Mouse (Mus musculus) liver, embryonic 16.5 days (tissue): Measurements from ENCODE around the gene Zmpste24. TPM values are rescaled to one million over a fixed set of nuclear protein-coding genes. Genes with fewer than 3 reads are reported as not detected.

Experiments used
- ATAC-seq: fragments of 200-750 bp; cut with Nextera tagmentation; 2 replicates; pipeline ENCODE4 v1.8.0; 2017; ENCODE audit warnings: low read depth, mild to moderate bottlenecking, moderate number of reproducible peaks, moderate library complexity
- H3K27ac ChIP-seq: fragments of 300-500 bp; sonication (generic); 2 replicates; pipeline ENCODE4 v1.5.1; 2014; ENCODE audit warnings: mild to moderate bottlenecking, low read length
- H3K27me3 ChIP-seq: fragments of 300-500 bp; sonication (generic); 2 replicates; pipeline ENCODE4 v1.6.1; 2014; ENCODE audit warnings: low read depth, low read length, mixed read lengths; ENCODE audit not compliant: control insufficient read depth, insufficient read depth
- H3K36me3 ChIP-seq: fragments of 300-500 bp; sonication (generic); 2 replicates; pipeline ENCODE4 v1.6.1; 2014; ENCODE audit warnings: mild to moderate bottlenecking; ENCODE audit not compliant: control insufficient read depth, insufficient read depth
- H3K4me1 ChIP-seq: fragments of 300-500 bp; sonication (generic); 2 replicates; pipeline ENCODE4 v1.6.1; 2014; ENCODE audit warnings: low read depth, low read length, mixed read lengths; ENCODE audit not compliant: control insufficient read depth
- H3K4me2 ChIP-seq: fragments of 300-500 bp; sonication (generic); 2 replicates; pipeline ENCODE4 v1.6.1; 2014; ENCODE audit warnings: low read depth, low read length, mixed read lengths
- H3K4me3 ChIP-seq: fragments of 300-500 bp; sonication (generic); 2 replicates; pipeline ENCODE4 v1.5.1; 2014; ENCODE audit warnings: low read depth, mild to moderate bottlenecking, low read length
- H3K9ac ChIP-seq: fragments of 300-500 bp; sonication (generic); 2 replicates; pipeline ENCODE4 v1.6.1; 2014; ENCODE audit warnings: low read depth, low read length
- H3K9me3 ChIP-seq: fragments of 300-500 bp; sonication (generic); replicated peaks from 2 replicates; pipeline ENCODE4 v1.6.1; 2016; ENCODE audit warnings: low read length; ENCODE audit not compliant: control insufficient read depth
- WGBS: fragments of 180-500 bp; shearing (Covaris S2); extraction: QIAGEN DNeasy Blood & Tissue Kit; methylation state at CpG from one replicate; pipeline ENCODE4 v1.1.7; 2014; ENCODE audit not compliant: insufficient replicate concordance; 5-methylcytosine and 5-hydroxymethylcytosine counted together
- polyA plus RNA-seq: library from polyadenylated mRNA; unstranded; fragments of >200 nt; fragmentation: Nextera tagmentation; extraction: Ambion mirVana; gene quantifications from 2 replicates; pipeline ENCODE4 v1.2.1, GENCODE M21; 2015

Zmpste24 gene
- polyA plus RNA-seq, 1 experiment from 2014 or later = 20.5 TPM

DNA sequence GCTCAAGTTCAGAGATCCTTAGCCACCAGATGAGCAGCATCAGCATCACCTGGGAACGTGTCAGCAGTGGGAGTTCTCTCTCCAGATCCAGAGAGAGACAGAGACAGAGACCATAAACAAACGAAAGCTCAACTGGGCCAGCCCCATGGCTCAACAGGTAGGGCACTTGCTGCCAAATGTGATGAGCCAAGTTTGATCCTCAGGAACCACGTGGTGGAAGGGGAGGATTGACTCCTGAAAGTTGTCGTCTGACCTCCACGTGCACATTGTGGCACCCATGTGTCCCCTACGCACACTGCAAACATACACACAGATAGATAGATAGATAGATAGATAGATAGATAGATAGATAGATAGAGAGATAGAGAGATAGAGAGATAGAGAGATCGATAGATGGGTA is 74.6 kb downstream of the Zmpste24 start:
- H3K9me3 ChIP-seq = no peaks in the 10 kb centered on the region

DNA sequence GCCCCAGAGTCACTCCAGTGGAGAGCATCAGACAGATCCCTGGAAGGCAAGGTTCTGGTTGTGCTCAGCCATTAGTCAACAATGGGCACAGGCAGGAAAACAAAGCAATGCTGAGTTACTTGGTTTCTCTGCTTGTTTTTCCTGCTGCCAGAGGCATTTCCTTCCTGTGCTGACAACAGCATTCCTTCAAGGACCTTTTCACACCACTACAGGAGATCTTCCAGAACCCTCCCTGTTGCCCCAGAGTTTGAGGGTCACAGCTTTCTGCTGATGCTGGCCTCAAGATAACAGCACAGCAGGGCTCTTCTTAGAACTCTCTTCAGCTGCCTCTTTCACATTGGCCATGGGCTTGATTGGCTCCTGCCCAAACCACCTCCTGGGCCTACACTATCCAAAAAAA is 76.1 kb downstream of the Zmpste24 start:
- no peaks in the 10 kb centered on the region for H3K36me3 ChIP-seq
- no peak overlapping the region for H3K4me2 ChIP-seq
- H3K27ac ChIP-seq = no peak overlapping the region
- no peaks in the 10 kb centered on the region for H3K9me3 ChIP-seq
- H3K9ac ChIP-seq = no peak overlapping the region
- no peaks in the 10 kb centered on the region for H3K27me3 ChIP-seq
- peaks cover 17% of the 10 kb centered on the region for H3K4me1 ChIP-seq
- H3K4me3 ChIP-seq = no peak overlapping the region
- ATAC-seq = no peak

More for the DNA sequence above, 74.6 kb downstream of the Zmpste24 start:
- H3K4me2 ChIP-seq = no peak overlapping the region
- H3K4me3 ChIP-seq = no peak overlapping the region
- no peak overlapping the region for H3K27ac ChIP-seq
- H3K9ac ChIP-seq = no peak overlapping the region
- peaks cover 13% of the 10 kb centered on the region; the same call in 1 of the 2 replicates for H3K4me1 ChIP-seq
- no peaks in the 10 kb centered on the region for H3K27me3 ChIP-seq
- no peaks in the 10 kb centered on the region for H3K36me3 ChIP-seq
- WGBS = 64% methylated on average over 7 of the region's 7 CpGs
- no peak for ATAC-seq

DNA sequence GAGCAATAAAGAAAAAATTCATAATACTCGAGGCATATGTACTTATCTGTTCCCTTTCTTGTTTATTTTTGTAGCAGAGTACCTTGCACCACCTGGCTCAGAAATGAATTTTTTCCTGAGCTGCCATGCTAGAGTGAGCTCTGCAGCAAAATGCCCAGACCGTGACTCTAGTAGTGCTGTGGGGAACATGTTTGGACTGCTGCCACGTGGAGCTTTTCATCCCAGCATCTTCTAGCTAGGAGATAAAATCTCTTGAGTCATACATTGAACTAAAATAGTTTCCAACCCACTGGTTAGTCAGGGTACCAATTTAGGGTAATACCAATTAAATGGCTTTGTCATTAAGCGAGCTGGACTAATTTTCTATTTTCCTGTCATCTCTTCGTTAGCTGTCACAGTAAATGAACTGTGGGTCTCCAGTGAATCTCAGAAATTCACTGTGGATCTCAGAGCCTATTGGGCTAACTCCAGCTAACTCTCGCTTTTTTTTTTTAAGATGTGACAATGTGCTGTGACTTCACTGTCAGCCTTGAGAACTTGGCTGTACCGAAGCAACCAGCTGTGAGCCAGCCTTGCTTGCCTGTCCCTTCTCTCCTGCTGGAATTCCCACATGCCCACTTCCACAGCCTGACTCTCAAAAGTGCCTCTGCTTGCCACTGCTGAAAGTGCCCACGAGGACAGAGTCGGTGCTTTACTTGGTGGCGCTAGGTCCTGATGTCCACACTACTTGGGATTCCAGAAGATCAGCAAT is 77.8 kb downstream of the Zmpste24 start:
- H3K9ac ChIP-seq = no peak overlapping the region
- ATAC-seq = no peak
- H3K4me3 ChIP-seq = no peak overlapping the region
- no peaks in the 10 kb centered on the region for H3K9me3 ChIP-seq
- H3K27ac ChIP-seq = no peak overlapping the region
- H3K4me2 ChIP-seq = no peak overlapping the region
- 61% methylated on average over 10 of the region's 10 CpGs for WGBS
- H3K4me1 ChIP-seq = peaks cover 20% of the 10 kb centered on the region
- no peaks in the 10 kb centered on the region for H3K36me3 ChIP-seq
- no peaks in the 10 kb centered on the region for H3K27me3 ChIP-seq

DNA sequence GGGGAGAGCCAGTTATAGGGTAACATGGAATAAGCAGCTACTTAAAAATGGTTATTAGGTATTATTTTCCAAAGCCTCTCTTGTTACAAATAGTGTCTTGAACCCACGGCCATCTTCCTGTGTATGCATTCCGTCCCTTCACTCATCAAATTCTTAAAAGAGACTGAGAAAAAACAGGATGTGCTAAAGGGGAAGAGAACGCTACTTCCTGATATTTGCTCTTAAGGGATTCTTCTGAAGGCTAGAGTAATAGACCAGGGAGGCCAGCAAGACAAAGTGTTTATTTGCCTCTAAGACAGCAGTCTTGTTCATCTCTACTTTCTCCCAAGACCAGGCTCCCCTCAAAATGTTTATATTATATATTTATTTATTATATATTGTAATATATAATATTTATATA is 79.8 kb downstream of the Zmpste24 start:
- Histone ChIP-seq H3K9ac (no peak overlapping the region), H3K9me3 (no peaks in the 10 kb centered on the region), H3K27me3 (no peaks in the 10 kb centered on the region), H3K4me3 (no peak overlapping the region), H3K4me1 (peaks cover 33% of the 10 kb centered on the region), H3K27ac (no peak overlapping the region), H3K36me3 (no peaks in the 10 kb centered on the region), H3K4me2 (no peak overlapping the region)
- 49% methylated on average over 3 of the region's 3 CpGs for WGBS
- ATAC-seq = no peak

DNA sequence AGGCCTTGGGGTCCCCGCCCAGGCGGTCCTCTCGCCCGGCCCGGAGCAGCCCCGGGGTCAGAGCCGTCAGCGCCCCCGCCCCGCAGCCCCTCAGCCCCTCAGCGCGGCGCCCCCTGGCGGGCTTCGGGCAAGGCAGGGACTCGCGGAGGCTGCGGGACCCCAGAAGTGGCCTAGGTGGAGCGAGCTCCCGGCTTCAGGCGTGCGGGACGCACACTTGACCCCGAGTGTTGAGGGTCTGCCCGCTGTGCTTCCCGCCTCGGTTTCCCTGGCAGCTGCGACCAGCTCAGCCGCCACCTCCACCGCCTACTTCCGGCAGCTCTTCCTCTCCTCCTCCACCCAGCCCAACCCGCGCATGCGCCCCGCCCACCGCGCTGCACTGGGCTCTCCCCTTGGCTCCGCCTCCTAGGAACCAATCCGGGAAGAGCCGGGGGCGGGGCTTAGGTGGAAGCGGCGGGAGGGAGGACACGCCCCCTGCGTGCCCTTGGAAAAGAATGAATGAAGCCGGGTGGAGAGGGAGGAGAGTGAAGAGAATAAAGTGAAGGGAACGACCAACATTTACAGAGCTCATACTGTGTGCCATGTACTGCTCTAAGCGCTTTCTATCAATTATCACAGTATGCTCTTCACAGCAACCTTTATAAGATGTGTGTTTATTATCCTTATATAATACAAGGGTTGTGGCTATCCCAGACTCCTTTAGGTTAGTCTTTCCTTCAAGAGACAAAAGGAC is 80.9 kb downstream of the Zmpste24 start, which contains the start of gene Smap2:
Gene Smap2 (minus strand): TSS at position 320 of the 730 bp plus-strand sequence.
- under 1% methylated on average over 46 of the region's 48 CpGs for WGBS
- no peaks in the 10 kb centered on the region for H3K36me3 ChIP-seq
- peaks cover 43% of the 10 kb centered on the region for H3K4me1 ChIP-seq
- peak within 1 kb of the TSS; percentile 99 for H3K4me3 ChIP-seq
- H3K9ac ChIP-seq = peak within 1 kb of the TSS; percentile 97
- peak; percentile 93 for ATAC-seq
- H3K27ac ChIP-seq = peak within 1 kb of the TSS; percentile 92
- no peaks in the 10 kb centered on the region for H3K9me3 ChIP-seq
- no peaks in the 10 kb centered on the region for H3K27me3 ChIP-seq
- peak within 1 kb of the TSS; percentile 82 for H3K4me2 ChIP-seq

DNA sequence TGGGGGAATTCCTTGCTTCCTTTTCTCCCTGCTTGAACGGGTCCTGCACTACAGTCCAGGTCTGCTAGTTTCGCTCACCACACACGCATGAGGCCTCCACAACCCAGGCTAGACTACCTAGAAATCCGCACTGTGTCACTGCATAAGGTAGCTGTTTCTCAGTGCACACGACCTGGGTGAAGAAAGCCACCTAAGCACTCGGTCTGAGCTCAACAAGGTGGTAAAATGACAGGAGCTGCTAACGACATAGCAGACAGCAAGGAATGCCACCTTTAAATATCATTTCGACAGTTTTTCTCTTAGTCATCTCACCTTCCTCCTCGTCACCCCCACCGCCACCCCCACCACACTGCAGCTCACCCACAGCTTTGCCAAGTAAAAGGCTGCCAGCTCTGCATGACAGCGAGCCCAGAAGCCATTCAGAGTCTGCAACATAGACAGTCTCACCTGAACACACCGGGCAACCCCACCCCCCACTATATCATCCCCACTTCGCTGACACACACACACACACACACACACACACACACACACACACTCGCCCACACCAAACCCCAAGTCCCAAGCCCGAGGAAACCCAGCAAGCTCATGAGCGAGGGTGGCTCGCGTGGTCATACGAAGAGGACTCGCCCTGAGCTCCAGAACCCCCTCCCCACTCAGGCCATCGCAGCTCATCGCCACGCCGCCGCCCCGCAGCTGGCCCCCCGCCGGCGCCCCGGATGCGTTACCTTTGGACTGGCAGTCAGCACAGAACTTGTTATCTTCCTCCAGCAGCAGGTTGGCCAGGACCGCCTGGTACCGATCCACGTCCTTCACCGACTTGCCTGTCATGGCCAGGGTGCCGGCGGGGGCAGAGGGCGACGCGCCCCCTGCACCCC is 81.8 kb downstream of the Zmpste24 start:
- H3K9ac ChIP-seq = peak overlapping the region; percentile 97
- H3K36me3 ChIP-seq = no peaks in the 10 kb centered on the region
- peak overlapping the region; percentile 99 for H3K4me3 ChIP-seq
- peak; percentile 52 for ATAC-seq
- peak overlapping the region; percentile 82 for H3K4me2 ChIP-seq
- H3K27ac ChIP-seq = peak overlapping the region; percentile 92
- H3K4me1 ChIP-seq = peaks cover 45% of the 10 kb centered on the region
- WGBS = 1% methylated on average over 40 of the region's 40 CpGs
- H3K27me3 ChIP-seq = no peaks in the 10 kb centered on the region
- H3K9me3 ChIP-seq = no peaks in the 10 kb centered on the region

DNA sequence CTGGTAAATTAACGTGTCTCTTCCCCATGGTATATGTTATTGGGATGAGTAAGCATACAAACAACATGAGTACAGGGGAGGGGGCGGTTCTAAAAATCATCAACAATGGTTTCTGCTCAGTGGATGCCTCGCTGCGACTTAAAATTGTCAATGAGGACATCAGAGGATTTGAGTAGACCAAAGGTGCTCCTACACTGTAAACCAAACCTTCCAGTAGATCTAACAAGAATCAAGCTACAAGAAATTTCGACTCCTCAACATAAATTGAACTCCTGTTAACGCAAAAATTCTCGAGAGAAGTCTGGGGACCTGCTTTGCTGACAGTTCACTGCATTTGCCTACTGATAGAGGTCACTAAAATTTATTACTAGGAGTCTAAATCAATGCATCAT is 82.8 kb downstream of the Zmpste24 start:
- 25% methylated on average over 7 of the region's 7 CpGs for WGBS
- H3K4me3 ChIP-seq = peak overlapping the region; percentile 99

DNA sequence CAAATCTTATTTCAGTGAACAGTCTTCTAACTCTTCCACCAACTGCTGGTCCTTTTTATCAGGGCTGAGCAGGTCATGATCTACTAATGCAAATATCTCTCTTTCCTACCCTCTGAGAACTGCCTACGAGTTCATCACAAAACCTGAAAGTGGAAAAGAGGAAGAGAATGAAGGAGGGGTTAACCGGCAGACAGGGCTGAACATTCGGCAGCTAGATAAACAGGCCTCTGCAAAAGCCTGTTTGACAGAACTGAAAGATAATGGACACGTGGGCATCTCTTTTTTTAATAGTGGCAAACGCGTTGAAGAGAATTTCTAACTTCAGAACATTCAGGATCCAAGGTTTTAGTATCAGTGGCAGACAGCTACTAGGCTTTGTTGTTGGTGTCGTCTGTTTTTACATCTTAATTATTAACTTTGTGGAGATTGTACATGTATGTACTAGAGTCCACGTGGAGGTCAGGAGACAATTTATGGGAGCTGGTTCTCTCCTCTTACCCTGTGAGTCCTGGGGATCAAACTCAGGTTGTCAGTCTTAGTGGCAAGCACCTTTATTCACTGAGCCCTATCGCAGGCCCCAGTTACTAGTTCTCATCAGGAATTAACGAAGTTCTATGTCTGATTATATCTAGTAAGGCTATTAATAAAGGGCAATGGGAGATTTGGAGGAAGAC is 83.3 kb downstream of the Zmpste24 start:
- Histone ChIP-seq H3K27me3 (no peaks in the 10 kb centered on the region), H3K4me1 (peaks cover 47% of the 10 kb centered on the region), H3K36me3 (no peaks in the 10 kb centered on the region), H3K9me3 (no peaks in the 10 kb centered on the region), H3K4me2 (peak overlapping the region; percentile 82), H3K9ac (peak overlapping the region; percentile 61), H3K4me3 (peak overlapping the region; percentile 99), H3K27ac (peak overlapping the region; percentile 91)
- 7% methylated on average over 10 of the region's 10 CpGs for WGBS
- ATAC-seq = peak; percentile 32

More for the DNA sequence above, 82.8 kb downstream of the Zmpste24 start:
- Histone ChIP-seq H3K4me1 (peaks cover 46% of the 10 kb centered on the region), H3K4me2 (peak overlapping the region; percentile 82), H3K27ac (peak overlapping the region; percentile 91), H3K36me3 (no peaks in the 10 kb centered on the region), H3K9ac (peak overlapping the region; percentile 61), H3K9me3 (no peaks in the 10 kb centered on the region), H3K27me3 (no peaks in the 10 kb centered on the region)
- no peak for ATAC-seq
